ENCODE assay signal across 13 mouse cellular contexts in genomic region chr16:31019514-31019913, GRCm38 (mm10).
DNase-seq lines count a peak whose midpoint lies in the region; ATAC-seq and TF ChIP-seq lines count a peak whose summit lies in the region.
"Had no signal": no experiment of that assay in that cellular context is flagged by ENCODE, and none has a peak within 500 bp of the region (broad histone marks: within the 10 kb centered on the region; RNA-seq: fewer than 3 reads in every experiment).

No protein-coding gene starts in this region.

- H3K36me3 ChIP-seq in midbrain, postnatal 0 days (ENCODE audit: insufficient read depth, low read length), result no peaks in the 10 kb centered on the region
- H3K36me3 ChIP-seq in midbrain, embryonic 16.5 days (ENCODE audit: control insufficient read depth, insufficient read depth, low read length), result no peaks in the 10 kb centered on the region
- no peaks in the 10 kb centered on the region for H3K36me3 ChIP-seq in myocyte (ENCODE audit: control insufficient read depth, insufficient read depth)

- DNase-seq in cerebellum, postnatal 25 days, result peak; percentile 57 to 66
- DNase-seq in cerebellum, adult 11 months, result no peak
- DNase-seq in midbrain, postnatal 0 days (ENCODE audit: low spot score), result peak; percentile 37
- peak; percentile 70 for DNase-seq in fibroblast of lung, adult 2 months (ENCODE audit: low read depth)
- no peak for DNase-seq in thymus, postnatal 36 days
- DNase-seq: adrenal gland, postnatal 10 days; B cell, adult 2 months; liver, postnatal 0 days had no signal

- H3K4me2 ChIP-seq in midbrain, postnatal 0 days (ENCODE audit: low read depth, low read length, poor library complexity, severe bottlenecking), result no peak overlapping the region
- no peak overlapping the region for H3K4me2 ChIP-seq in midbrain, embryonic 16.5 days (ENCODE audit: low read length)
- H3K4me2 ChIP-seq in myocyte (ENCODE audit: low read depth), result peak overlapping the region; percentile 27
- H3K4me2 ChIP-seq: midbrain, embryonic 11.5 days had no signal

- no peak overlapping the region for H3K9ac ChIP-seq in midbrain, postnatal 0 days (replicated peaks; ENCODE audit: low read length, poor library complexity, severe bottlenecking)
- no peak overlapping the region for H3K9ac ChIP-seq in midbrain, embryonic 16.5 days (ENCODE audit: low read depth, low read length)
- H3K9ac ChIP-seq: liver, postnatal 0 days had no signal

- H3ac ChIP-seq in myocyte (ENCODE audit: control insufficient read depth, insufficient read length), result no peak overlapping the region

- no peaks in the 10 kb centered on the region for H3K9me3 ChIP-seq in midbrain, postnatal 0 days (ENCODE audit: low read length)
- H3K9me3 ChIP-seq in midbrain, embryonic 16.5 days (replicated peaks; ENCODE audit: control insufficient read depth, low read length, poor library complexity, severe bottlenecking), result no peaks in the 10 kb centered on the region

- H3K27me3 ChIP-seq in midbrain, postnatal 0 days (ENCODE audit: insufficient read depth, low read length), result no peaks in the 10 kb centered on the region
- no peaks in the 10 kb centered on the region for H3K27me3 ChIP-seq in midbrain, embryonic 16.5 days (ENCODE audit: control insufficient read depth, insufficient read depth, low read depth, low read length)
- no peaks in the 10 kb centered on the region for H3K27me3 ChIP-seq in myocyte (ENCODE audit: control insufficient read depth, insufficient read depth, insufficient read length)

- no peaks in the 10 kb centered on the region for H3K79me2 ChIP-seq in myocyte (ENCODE audit: control insufficient read depth, insufficient read depth)

- no peak overlapping the region for H3K27ac ChIP-seq in midbrain, postnatal 0 days (ENCODE audit: low read depth, low read length)
- no peak overlapping the region for H3K27ac ChIP-seq in midbrain, embryonic 16.5 days (ENCODE audit: low read length)
- H3K27ac ChIP-seq: kidney, postnatal 0 days had no signal

- WGBS in midbrain, postnatal 0 days, result 72% methylated on average over 3 of the region's 3 CpGs
- 76% methylated on average over 3 of the region's 3 CpGs for WGBS in midbrain, embryonic 16.5 days

- H3K4me3 ChIP-seq in midbrain, postnatal 0 days (ENCODE audit: low read depth, low read length), result no peak overlapping the region
- H3K4me3 ChIP-seq in midbrain, embryonic 16.5 days (ENCODE audit: low read depth, low read length), result no peak overlapping the region
- no peak overlapping the region for H3K4me3 ChIP-seq in myocyte

- H3K4me1 ChIP-seq in midbrain, postnatal 0 days (ENCODE audit: insufficient read depth, low read length), result no peaks in the 10 kb centered on the region; the same call in 1 of the 2 replicates
- peaks cover 5% of the 10 kb centered on the region; the same call in 1 of the 2 replicates for H3K4me1 ChIP-seq in midbrain, embryonic 16.5 days (ENCODE audit: control insufficient read depth, insufficient read depth, low read length)

- no peak for TF ChIP-seq CTCF in midbrain, postnatal 0 days (IDR thresholded peaks at IDR 0.05)

- ATAC-seq in midbrain, postnatal 0 days (ENCODE audit: low FRiP score), result no peak
- no peak for ATAC-seq in midbrain, embryonic 16.5 days
- no peak for ATAC-seq in erythroid progenitor cell, adult 5-6 weeks (replicated peaks; ENCODE audit: low FRiP score, poor library complexity, severe bottlenecking)
- ATAC-seq: liver, postnatal 0 days had no signal

- no peak for TF ChIP-seq POLR2A in myocyte (IDR thresholded peaks at IDR 0.05; ENCODE audit: insufficient read length, low read depth)

TF ChIP-seq in myocyte, 11 proteins besides CTCF, POLR2A, EP300 and RAD21:
- TF ChIP-seq CEBPB (IDR thresholded peaks at IDR 0.05; ENCODE audit: insufficient read depth, poor library complexity, severe bottlenecking), result no peak
- TF ChIP-seq MYOG (IDR thresholded peaks at IDR 0.05; ENCODE audit: control insufficient read depth in 1 of 3, insufficient read depth in 1 of 3, insufficient read length in 2 of 3, low read depth in 2 of 3), result peak in 1 of 3 experiments; percentile 53
- TF ChIP-seq TCF12 (IDR thresholded peaks at IDR 0.05; ENCODE audit: insufficient read depth, poor library complexity, severe bottlenecking), result peak; percentile 11
- TF ChIP-seq MYOD1 (IDR thresholded peaks at IDR 0.05; ENCODE audit: control insufficient read depth in 1 of 3, insufficient read length in 2 of 3, low read depth in 2 of 3), result peak in 1 of 3 experiments; percentile 9
- TF ChIP-seq TCF3 (IDR thresholded peaks at IDR 0.05; ENCODE audit: insufficient read length, low read depth), result no peak
- TF ChIP-seq USF1 (IDR thresholded peaks at IDR 0.05; ENCODE audit: low read depth), result no peak
- no peak for TF ChIP-seq MAX (IDR thresholded peaks at IDR 0.05; ENCODE audit: low read depth)

Comparison
In these comparisons a context has a peak if more than half of its experiments do, and no peak if none do; other contexts are left out.
1. DNase-seq: peak in cerebellum, postnatal 25 days (2 of 2), midbrain, postnatal 0 days (single experiment) and fibroblast of lung, adult 2 months (single experiment); none in cerebellum, adult 11 months (single experiment) and thymus, postnatal 36 days (0 of 2).